Mouse (Mus musculus) liver, embryonic 13.5 days (tissue): Measurements from ENCODE around the gene 2610001J05Rik. TPM values are rescaled to one million over a fixed set of nuclear protein-coding genes. Genes with fewer than 3 reads are reported as not detected.
A peak's percentile ranks its signal among the peaks of the same experiment; 100 is the strongest.

Source experiments
- ATAC-seq: fragments of 200-750 bp; cut with Nextera tagmentation; 2 replicates; pipeline ENCODE4 v1.8.0; 2017; ENCODE audit warnings: low read depth, mild to moderate bottlenecking, moderate number of reproducible peaks, moderate library complexity
- DNase-seq: peaks from one replicate; pipeline ENCODE4 v3.0.0; 2022
- H3K27ac ChIP-seq: fragments of 300-500 bp; sonication (generic); 2 replicates; pipeline ENCODE4 v1.5.1; 2015; ENCODE audit warnings: moderate library complexity, mild to moderate bottlenecking, inconsistent platforms
- H3K27me3 ChIP-seq: fragments of 300-500 bp; sonication (generic); 2 replicates; pipeline ENCODE4 v1.6.1; 2015; ENCODE audit warnings: mild to moderate bottlenecking, inconsistent platforms
- H3K36me3 ChIP-seq: fragments of 300-500 bp; sonication (generic); 2 replicates; pipeline ENCODE4 v1.6.1; 2015; ENCODE audit warnings: mild to moderate bottlenecking, inconsistent platforms
- H3K4me1 ChIP-seq: fragments of 300-500 bp; sonication (generic); replicated peaks from 2 replicates; pipeline ENCODE4 v1.6.1; 2015; ENCODE audit warnings: inconsistent platforms
- H3K4me2 ChIP-seq: fragments of 300-500 bp; sonication (generic); 2 replicates; pipeline ENCODE4 v1.6.1; 2015; ENCODE audit warnings: inconsistent platforms, mild to moderate bottlenecking, moderate library complexity
- H3K4me3 ChIP-seq: fragments of 300-500 bp; sonication (generic); replicated peaks from 2 replicates; pipeline ENCODE4 v1.5.1; 2015; ENCODE audit warnings: mild to moderate bottlenecking, inconsistent platforms
- H3K9ac ChIP-seq: fragments of 300-500 bp; sonication (generic); 2 replicates; pipeline ENCODE4 v1.6.1; 2015; ENCODE audit warnings: mild to moderate bottlenecking, inconsistent platforms
- H3K9me3 ChIP-seq: fragments of 300-500 bp; sonication (generic); replicated peaks from 2 replicates; pipeline ENCODE4 v1.6.1; 2016; ENCODE audit warnings: inconsistent platforms
- WGBS: fragments of 180-500 bp; shearing (Covaris S2); methylation state at CpG from one replicate; pipeline ENCODE4 v1.1.7; 2015; ENCODE audit not compliant: insufficient replicate concordance; 5-methylcytosine and 5-hydroxymethylcytosine counted together
- polyA plus RNA-seq: library from polyadenylated mRNA; unstranded; fragments of >200 nt; fragmentation: Nextera tagmentation; extraction: Ambion mirVana; gene quantifications from 2 replicates; pipeline ENCODE4 v1.2.1, GENCODE M21; 2015

2610001J05Rik gene
- polyA plus RNA-seq = 54.6 and 55.1 TPM in 2 replicates

- Histone ChIP-seq H3K27me3 (no peaks in the 10 kb centered on the region), H3K36me3 (0 out of 2 replicates have a peak, but pooled peaks cover 9% of the 10 kb centered on the region), H3K9me3 (no peaks in the 10 kb centered on the region), H3K4me2 (peak within 1 kb of the TSS; percentile 63), H3K9ac (peak within 1 kb of the TSS; percentile 75), H3K4me3 (peak within 1 kb of the TSS; percentile 70), H3K4me1 (peaks cover 12% of the 10 kb centered on the region), H3K27ac (peak within 1 kb of the TSS; percentile 68)
- peak; percentile 85 for DNase-seq
- WGBS = 1% methylated on average over 19 of the region's 19 CpGs
- peak; percentile 100 for ATAC-seq
Measured at GRCm38 (mm10) chr6:13870919-13871624, at the start of gene 2610001J05Rik. TSS of gene 2610001J05Rik (minus strand) at chr6:13871518.

DNA sequence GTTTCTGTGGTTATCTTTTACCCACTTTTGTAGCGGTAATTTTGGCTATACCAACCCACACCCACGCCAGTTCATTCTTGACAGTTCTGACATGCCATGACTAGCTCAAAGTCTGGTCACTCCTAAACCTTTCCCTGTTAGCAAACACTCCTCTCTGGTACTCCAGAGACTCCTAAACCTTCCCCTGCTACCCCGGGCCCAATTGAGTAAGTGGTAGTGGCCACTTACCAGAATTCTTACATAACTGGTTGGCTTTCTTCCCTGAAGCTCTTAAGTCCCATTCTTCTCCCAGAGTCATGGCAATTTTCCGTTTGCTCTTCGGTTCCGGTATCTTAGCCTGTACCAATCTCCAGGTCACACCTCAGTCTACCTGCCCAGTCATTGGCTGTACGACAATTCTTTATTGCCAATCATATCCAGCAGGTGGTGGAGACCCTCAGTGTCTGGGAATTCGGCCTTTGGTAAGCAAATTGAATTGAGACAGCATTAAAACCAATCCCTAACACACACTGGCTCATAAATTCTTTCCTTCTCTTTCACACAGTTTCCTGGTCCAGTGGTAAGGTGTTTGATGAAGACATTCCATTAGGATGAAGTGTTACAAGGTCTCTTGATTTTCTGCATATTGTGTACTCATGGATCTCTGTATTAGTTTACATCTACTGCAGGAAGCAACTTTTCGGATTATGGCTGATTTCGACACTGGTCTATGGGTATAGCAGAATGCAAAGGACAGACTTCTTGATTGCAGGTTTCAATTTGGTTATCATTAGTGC lies 38.6 kb upstream of the 2610001J05Rik start:
- Histone ChIP-seq H3K4me3 (no peak overlapping the region), H3K27me3 (no peaks in the 10 kb centered on the region), H3K9me3 (no peaks in the 10 kb centered on the region), H3K36me3 (no peaks in the 10 kb centered on the region), H3K4me2 (no peak overlapping the region), H3K4me1 (no peaks in the 10 kb centered on the region), H3K27ac (no peak overlapping the region), H3K9ac (no peak overlapping the region)
- DNase-seq = no peak
- 68% methylated on average over 10 of the region's 10 CpGs for WGBS
- ATAC-seq = no peak

- WGBS = 57% methylated on average over 5 of the region's 5 CpGs
- Histone ChIP-seq H3K9me3 (no peaks in the 10 kb centered on the region), H3K27ac (no peak overlapping the region), H3K4me2 (no peak overlapping the region), H3K27me3 (no peaks in the 10 kb centered on the region), H3K36me3 (no peaks in the 10 kb centered on the region), H3K4me3 (no peak overlapping the region), H3K9ac (no peak overlapping the region), H3K4me1 (no peaks in the 10 kb centered on the region)
- DNase-seq (no peak), ATAC-seq (no peak)
Measured at GRCm38 (mm10) chr6:13902941-13903627, 31.8 kb upstream of the 2610001J05Rik start.

DNA sequence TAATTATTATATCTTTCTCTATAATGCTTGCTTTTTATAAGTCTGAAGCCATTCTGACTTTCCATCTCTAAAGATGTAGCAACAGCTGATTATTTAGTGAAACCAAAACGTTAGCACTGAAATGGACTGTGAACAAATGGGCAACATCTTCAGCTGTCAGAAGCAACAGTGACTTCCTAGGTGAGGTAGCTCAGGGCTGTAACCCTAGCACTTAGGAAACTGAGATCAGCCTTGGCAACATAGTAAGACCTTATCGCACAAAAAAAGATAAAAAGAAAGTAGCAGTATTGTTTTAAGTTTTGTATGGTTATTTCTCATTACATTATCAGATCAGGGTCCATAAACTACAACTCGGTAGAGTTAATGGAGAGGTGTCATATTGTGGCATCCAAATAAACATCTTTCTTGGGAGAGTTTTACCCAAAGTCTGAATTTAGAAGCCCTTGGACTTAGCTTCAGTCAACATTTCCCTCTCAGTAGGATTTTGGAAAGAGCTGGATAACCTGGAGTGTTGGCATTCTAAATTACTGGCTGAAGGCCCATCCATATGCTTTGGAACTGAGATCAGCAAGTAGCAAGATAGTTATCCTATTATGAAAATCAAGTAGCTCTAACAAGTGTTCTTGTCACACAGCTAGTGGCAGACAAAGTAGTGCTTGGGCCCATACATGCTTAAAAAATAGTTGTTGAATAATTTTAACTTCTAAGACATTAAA lies 13.7 kb upstream of the 2610001J05Rik start:
- no peak for DNase-seq
- Histone ChIP-seq H3K4me1 (no peaks in the 10 kb centered on the region), H3K36me3 (no peaks in the 10 kb centered on the region), H3K9me3 (no peaks in the 10 kb centered on the region), H3K4me2 (no peak overlapping the region), H3K9ac (no peak overlapping the region), H3K27ac (no peak overlapping the region), H3K4me3 (no peak overlapping the region), H3K27me3 (no peaks in the 10 kb centered on the region)
- WGBS = 67% methylated on average over 3 of the region's 3 CpGs
- no peak for ATAC-seq

GRCm38 (mm10) chr6:13882919-13883318 lies 11.6 kb upstream of the 2610001J05Rik start:
- Histone ChIP-seq H3K4me2 (no peak overlapping the region), H3K9me3 (no peaks in the 10 kb centered on the region), H3K27ac (no peak overlapping the region), H3K4me3 (no peak overlapping the region), H3K36me3 (no peaks in the 10 kb centered on the region), H3K4me1 (no peaks in the 10 kb centered on the region), H3K27me3 (no peaks in the 10 kb centered on the region), H3K9ac (no peak overlapping the region)
- no peak for ATAC-seq
- DNase-seq = no peak

- DNase-seq (no peak), ATAC-seq (no peak)
- Histone ChIP-seq H3K27ac (no peak overlapping the region), H3K27me3 (no peaks in the 10 kb centered on the region), H3K4me3 (no peak overlapping the region), H3K4me1 (peaks cover 12% of the 10 kb centered on the region), H3K9ac (no peak overlapping the region), H3K4me2 (no peak overlapping the region), H3K36me3 (0 out of 2 replicates have a peak, but pooled peaks cover 4% of the 10 kb centered on the region), H3K9me3 (no peaks in the 10 kb centered on the region)
- 63% methylated on average over 2 of the region's 2 CpGs for WGBS
Measured at GRCm38 (mm10) chr6:13873959-13874358, 2.6 kb upstream of the 2610001J05Rik start.

DNA sequence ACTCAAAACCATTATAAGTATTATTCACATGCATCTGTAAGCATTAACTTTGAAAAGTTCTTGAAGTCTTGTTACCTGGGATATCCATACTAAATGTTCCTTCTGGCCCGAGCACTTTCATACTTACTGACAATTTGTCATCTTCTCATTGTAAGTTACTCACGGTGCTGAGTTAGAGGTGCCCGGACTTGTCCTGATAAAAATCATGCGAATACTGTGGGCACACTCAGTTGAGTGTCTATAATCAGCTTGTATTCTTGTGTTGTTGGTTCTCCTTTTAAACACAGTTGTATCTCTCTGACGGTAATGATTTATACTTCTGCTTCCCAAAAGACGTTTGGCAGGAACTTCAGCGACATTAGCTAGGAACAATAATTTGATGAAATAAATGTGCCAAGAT lies 758 bp upstream of the 2610001J05Rik start:
- H3K4me3 ChIP-seq = peak overlapping the region; percentile 70
- no peak for DNase-seq

GRCm38 (mm10) chr6:13871625-13871958 lies 274 bp upstream of the 2610001J05Rik start:
- peak overlapping the region; percentile 75 for H3K9ac ChIP-seq
- DNase-seq = no peak
- peak overlapping the region; percentile 55 for H3K4me2 ChIP-seq
- no peaks in the 10 kb centered on the region for H3K9me3 ChIP-seq
- H3K4me3 ChIP-seq = peak overlapping the region; percentile 70
- peak overlapping the region; percentile 68; the same call in 1 of the 2 replicates for H3K27ac ChIP-seq
- WGBS = 1% methylated on average over 7 of the region's 7 CpGs
- ATAC-seq = peak; percentile 70
- no peaks in the 10 kb centered on the region for H3K27me3 ChIP-seq
- peaks cover 12% of the 10 kb centered on the region for H3K4me1 ChIP-seq
- 0 out of 2 replicates have a peak, but pooled peaks cover 9% of the 10 kb centered on the region for H3K36me3 ChIP-seq

More for the DNA sequence above, 758 bp upstream of the 2610001J05Rik start:
- peak overlapping the region; percentile 55 for H3K4me2 ChIP-seq
- no peaks in the 10 kb centered on the region for H3K9me3 ChIP-seq
- H3K27me3 ChIP-seq = no peaks in the 10 kb centered on the region
- 32% methylated on average over 7 of the region's 7 CpGs for WGBS
- ATAC-seq = no peak
- H3K4me1 ChIP-seq = peaks cover 12% of the 10 kb centered on the region
- H3K27ac ChIP-seq = no peak overlapping the region
- peak overlapping the region; percentile 75; the same call in 1 of the 2 replicates for H3K9ac ChIP-seq
- 0 out of 2 replicates have a peak, but pooled peaks cover 9% of the 10 kb centered on the region for H3K36me3 ChIP-seq

DNA sequence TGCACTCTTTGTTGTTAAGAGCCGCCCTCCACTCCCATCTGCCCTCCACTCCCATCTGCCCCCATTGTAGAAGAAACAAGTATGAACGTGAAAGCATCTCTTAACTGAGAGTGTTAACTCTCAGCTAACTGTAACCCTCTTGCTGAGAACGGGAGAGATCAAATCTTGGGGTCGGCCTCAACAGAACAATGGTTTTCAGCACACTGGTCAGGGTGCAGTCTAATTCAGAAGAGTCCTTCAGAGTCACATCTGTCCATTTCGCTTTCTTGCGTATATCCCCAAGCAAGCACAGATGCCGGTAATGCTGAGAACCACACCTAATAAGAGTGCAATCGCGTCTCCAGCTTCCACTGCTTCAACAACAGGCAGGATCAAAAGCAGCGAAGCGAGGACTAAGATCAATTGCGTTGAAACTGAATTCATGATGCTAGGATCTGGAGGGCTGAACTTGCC lies 1.0 kb downstream of the 2610001J05Rik start:
- DNase-seq = peak; percentile 1
- H3K4me1 ChIP-seq = peaks cover 12% of the 10 kb centered on the region
- 54% methylated on average over 12 of the region's 12 CpGs for WGBS

GRCm38 (mm10) chr6:13860596-13860995 lies 10.7 kb downstream of the 2610001J05Rik start:
- DNase-seq (no peak), ATAC-seq (no peak)
- H3K9me3 ChIP-seq = no peaks in the 10 kb centered on the region
- no peaks in the 10 kb centered on the region for H3K36me3 ChIP-seq
- H3K27me3 ChIP-seq = no peaks in the 10 kb centered on the region
- H3K4me2 ChIP-seq = no peak overlapping the region
- H3K4me1 ChIP-seq = no peaks in the 10 kb centered on the region
- no peak overlapping the region for H3K27ac ChIP-seq
- no peak overlapping the region for H3K9ac ChIP-seq
- WGBS = 50% methylated on average over 1 of the region's 1 CpGs
- no peak overlapping the region for H3K4me3 ChIP-seq

More for the DNA sequence above, 1.0 kb downstream of the 2610001J05Rik start:
- H3K27me3 ChIP-seq = no peaks in the 10 kb centered on the region
- H3K27ac ChIP-seq = no peak overlapping the region
- ATAC-seq = no peak
- peak overlapping the region; percentile 63 for H3K4me2 ChIP-seq
- H3K36me3 ChIP-seq = 0 out of 2 replicates have a peak, but pooled peaks cover 9% of the 10 kb centered on the region
- H3K9ac ChIP-seq = peak overlapping the region; percentile 50; the same call in 1 of the 2 replicates
- H3K4me3 ChIP-seq = peak overlapping the region; percentile 70
- no peaks in the 10 kb centered on the region for H3K9me3 ChIP-seq
